Mouse (Mus musculus): Measurements from ENCODE around the gene Nat8f7. TPM values are rescaled to one million over a fixed set of nuclear protein-coding genes. Genes with fewer than 3 reads are reported as not detected.
"Not testable (repeated sequence)": the region's sequence is repeated elsewhere in the genome, so short reads cannot be mapped to it uniquely, and the experiment has no call there.

The Nat8f7 gene
- polyA plus RNA-seq (2014; fragmentation: Nextera tagmentation; extraction: Ambion mirVana): not detected in 2 replicates

GRCm38 (mm10) chr6:85713105-85713504 is at the start of gene Nat8f7:
TSS of gene Nat8f7 (minus strand) at chr6:85713205.
- not testable (repeated sequence) for H3K27me3 ChIP-seq (replicated peaks; ENCODE audit: control insufficient read depth, insufficient read depth, low read length); ATAC-seq (ENCODE audit: low read depth); H3K9me3 ChIP-seq (ENCODE audit: control insufficient read depth, low read length); H3K27ac ChIP-seq (replicated peaks; ENCODE audit: low read depth, low read length); H3K4me3 ChIP-seq (ENCODE audit: low read depth, low read length); H3K36me3 ChIP-seq (ENCODE audit: control insufficient read depth, insufficient read depth, low read length); H3K4me2 ChIP-seq (ENCODE audit: low read depth, low read length); H3K9ac ChIP-seq (ENCODE audit: low read depth, low read length); DNase-seq (ENCODE audit: low spot score); H3K4me1 ChIP-seq (ENCODE audit: control insufficient read depth, insufficient read depth, low read length)
- WGBS: 82% methylated on average over 9 of the region's 10 CpGs

DNA sequence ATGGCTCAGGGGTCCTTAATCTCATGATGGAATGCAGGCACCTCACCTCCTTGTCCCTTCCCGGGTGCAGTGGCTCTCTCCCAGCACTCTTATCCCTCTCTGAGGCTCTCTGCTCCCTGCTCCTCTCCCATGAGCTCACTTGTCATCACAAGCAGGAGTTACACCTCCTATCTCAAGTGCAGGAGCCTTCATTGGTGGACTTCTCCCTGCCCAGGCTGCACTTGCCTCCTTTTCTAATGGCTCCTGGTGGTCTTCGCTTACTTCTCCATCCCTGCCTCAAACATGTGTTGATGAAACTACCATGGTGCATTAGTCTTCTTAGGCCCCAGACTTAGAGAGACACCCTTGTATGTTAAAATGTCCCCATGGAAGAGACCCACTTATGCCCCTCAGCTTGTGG is 49.7 kb upstream of the Nat8f7 start:
- H3K9ac ChIP-seq (ENCODE audit: low read depth, low read length); H3K36me3 ChIP-seq (ENCODE audit: control insufficient read depth, insufficient read depth, low read length); H3K4me1 ChIP-seq (ENCODE audit: control insufficient read depth, insufficient read depth, low read length); H3K9me3 ChIP-seq (ENCODE audit: control insufficient read depth, low read length); H3K4me3 ChIP-seq (ENCODE audit: low read depth, low read length); H3K4me2 ChIP-seq (ENCODE audit: low read depth, low read length); ATAC-seq (ENCODE audit: low read depth); H3K27ac ChIP-seq (replicated peaks; ENCODE audit: low read depth, low read length); H3K27me3 ChIP-seq (replicated peaks; ENCODE audit: control insufficient read depth, insufficient read depth, low read length); DNase-seq (ENCODE audit: low spot score): not testable (repeated sequence)
- 85% methylated on average over 1 of the region's 2 CpGs for WGBS

DNA sequence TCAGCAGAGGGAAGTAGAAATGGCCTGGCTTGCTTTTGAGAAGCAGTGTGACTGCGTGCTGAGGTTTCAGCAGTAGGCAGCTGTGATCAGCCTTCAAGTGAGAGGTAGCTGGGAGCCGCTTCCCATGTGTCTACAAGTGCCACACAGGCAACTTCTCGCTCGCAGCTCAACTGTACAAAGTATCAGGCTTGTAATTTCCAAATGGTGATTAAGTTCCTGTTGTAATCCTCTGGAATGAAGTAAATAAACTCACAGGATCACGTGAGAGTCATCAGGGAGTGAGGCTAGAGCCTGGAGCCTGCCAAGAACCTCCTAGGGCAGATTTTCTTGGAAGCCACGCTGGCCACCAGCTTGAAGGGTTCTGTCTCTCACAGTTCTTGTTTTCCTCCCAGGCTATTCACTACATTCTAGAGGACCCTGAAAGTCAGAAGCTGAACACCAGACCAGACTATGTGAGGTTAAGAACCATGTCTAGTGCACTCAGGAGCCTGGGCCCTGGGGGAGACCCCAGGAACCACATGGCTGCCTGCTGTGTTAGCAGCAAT is 42.8 kb upstream of the Nat8f7 start:
- 77% methylated on average over 2 of the region's 6 CpGs for WGBS
- not testable (repeated sequence) for DNase-seq (ENCODE audit: low spot score); ATAC-seq (ENCODE audit: low read depth)

GRCm38 (mm10) chr6:85709607-85710006 is 3.4 kb downstream of the Nat8f7 start:
- DNase-seq (ENCODE audit: low spot score); H3K4me3 ChIP-seq (ENCODE audit: low read depth, low read length); ATAC-seq (ENCODE audit: low read depth); H3K27ac ChIP-seq (replicated peaks; ENCODE audit: low read depth, low read length); H3K27me3 ChIP-seq (replicated peaks; ENCODE audit: control insufficient read depth, insufficient read depth, low read length); H3K36me3 ChIP-seq (ENCODE audit: control insufficient read depth, insufficient read depth, low read length); H3K4me1 ChIP-seq (ENCODE audit: control insufficient read depth, insufficient read depth, low read length); H3K9me3 ChIP-seq (ENCODE audit: control insufficient read depth, low read length); H3K9ac ChIP-seq (ENCODE audit: low read depth, low read length); H3K4me2 ChIP-seq (ENCODE audit: low read depth, low read length): not testable (repeated sequence)
- WGBS: 83% methylated on average over 1 of the region's 1 CpGs

More for the DNA sequence above, 42.8 kb upstream of the Nat8f7 start:
- not testable (repeated sequence) for H3K27ac ChIP-seq (replicated peaks; ENCODE audit: low read depth, low read length); H3K9me3 ChIP-seq (ENCODE audit: control insufficient read depth, low read length); H3K4me3 ChIP-seq (ENCODE audit: low read depth, low read length); H3K4me2 ChIP-seq (ENCODE audit: low read depth, low read length); H3K36me3 ChIP-seq (ENCODE audit: control insufficient read depth, insufficient read depth, low read length); H3K27me3 ChIP-seq (replicated peaks; ENCODE audit: control insufficient read depth, insufficient read depth, low read length); H3K9ac ChIP-seq (ENCODE audit: low read depth, low read length); H3K4me1 ChIP-seq (ENCODE audit: control insufficient read depth, insufficient read depth, low read length)

GRCm38 (mm10) chr6:85709206-85709605 is 3.8 kb downstream of the Nat8f7 start:
- WGBS: 91% methylated on average over 5 of the region's 5 CpGs

DNA sequence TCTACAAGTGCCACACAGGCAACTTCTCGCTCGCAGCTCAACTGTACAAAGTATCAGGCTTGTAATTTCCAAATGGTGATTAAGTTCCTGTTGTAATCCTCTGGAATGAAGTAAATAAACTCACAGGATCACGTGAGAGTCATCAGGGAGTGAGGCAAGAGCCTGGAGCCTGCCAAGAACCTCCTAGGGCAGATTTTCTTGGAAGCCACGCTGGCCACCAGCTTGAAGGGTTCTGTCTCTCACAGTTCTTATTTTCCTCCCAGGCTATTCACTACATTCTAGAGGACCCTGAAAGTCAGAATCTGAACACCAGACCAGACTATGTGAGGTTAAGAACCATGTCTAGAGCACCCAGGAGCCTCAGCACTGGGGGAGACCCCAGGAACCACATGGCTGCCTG is 11.1 kb downstream of the Nat8f7 start:
- not testable (repeated sequence) for H3K27ac ChIP-seq (replicated peaks; ENCODE audit: low read depth, low read length); H3K36me3 ChIP-seq (ENCODE audit: control insufficient read depth, insufficient read depth, low read length); H3K9ac ChIP-seq (ENCODE audit: low read depth, low read length); H3K27me3 ChIP-seq (replicated peaks; ENCODE audit: control insufficient read depth, insufficient read depth, low read length); ATAC-seq (ENCODE audit: low read depth); H3K9me3 ChIP-seq (ENCODE audit: control insufficient read depth, low read length); DNase-seq (ENCODE audit: low spot score); H3K4me1 ChIP-seq (ENCODE audit: control insufficient read depth, insufficient read depth, low read length); H3K4me2 ChIP-seq (ENCODE audit: low read depth, low read length); H3K4me3 ChIP-seq (ENCODE audit: low read depth, low read length)
- WGBS: 59% methylated on average over 2 of the region's 4 CpGs

More at GRCm38 (mm10) chr6:85709206-85709605, 3.8 kb downstream of the Nat8f7 start:
- not testable (repeated sequence) for H3K36me3 ChIP-seq (ENCODE audit: control insufficient read depth, insufficient read depth, low read length); H3K4me1 ChIP-seq (ENCODE audit: control insufficient read depth, insufficient read depth, low read length); DNase-seq (ENCODE audit: low spot score); H3K4me2 ChIP-seq (ENCODE audit: low read depth, low read length); H3K27me3 ChIP-seq (replicated peaks; ENCODE audit: control insufficient read depth, insufficient read depth, low read length); H3K9me3 ChIP-seq (ENCODE audit: control insufficient read depth, low read length); ATAC-seq (ENCODE audit: low read depth); H3K9ac ChIP-seq (ENCODE audit: low read depth, low read length); H3K27ac ChIP-seq (replicated peaks; ENCODE audit: low read depth, low read length); H3K4me3 ChIP-seq (ENCODE audit: low read depth, low read length)

Small RNA genes lying within 50 kb of the gene (microRNA-seq; reads per million reads assigned to microRNA genes)
- gene Gm27317 (ENCODE audit: borderline number of aligned reads): not detected

Other genes with a start within 250 kb of the Nat8f7 start
- gene Fbxo41, start 210.2 kb downstream of the Nat8f7 start, polyA plus RNA-seq (2014; fragmentation: Nextera tagmentation; extraction: Ambion mirVana): 0.46 and 0.49 TPM in 2 replicates
- gene Egr4, start 199.6 kb downstream of the Nat8f7 start, polyA plus RNA-seq (2014; fragmentation: Nextera tagmentation; extraction: Ambion mirVana): not detected in 2 replicates
- gene Alms1, start 125.7 kb downstream of the Nat8f7 start, polyA plus RNA-seq (2014; fragmentation: Nextera tagmentation; extraction: Ambion mirVana): 5.1 and 5.3 TPM in 2 replicates
- gene Nat8f3, start 52.5 kb upstream of the Nat8f7 start, polyA plus RNA-seq (2014; fragmentation: Nextera tagmentation; extraction: Ambion mirVana): 0.17 TPM in 1 of 2 replicates, not detected in the other
- gene Nat8f6, start 107.7 kb upstream of the Nat8f7 start, polyA plus RNA-seq (2014; fragmentation: Nextera tagmentation; extraction: Ambion mirVana): not detected in 2 replicates
- 0.21 TPM in 1 of 2 replicates, not detected in the other for gene Nat8f5, start 107.8 kb upstream of the Nat8f7 start, polyA plus RNA-seq (2014; fragmentation: Nextera tagmentation; extraction: Ambion mirVana)
- not detected in 2 replicates for gene Nat8, start 118.9 kb upstream of the Nat8f7 start, polyA plus RNA-seq (2014; fragmentation: Nextera tagmentation; extraction: Ambion mirVana)
- not detected in 2 replicates for gene Nat8f2, start 156.0 kb upstream of the Nat8f7 start, polyA plus RNA-seq (2014; fragmentation: Nextera tagmentation; extraction: Ambion mirVana)
- 2.4 TPM in 2 replicates for gene Nat8f4, start 191.7 kb upstream of the Nat8f7 start, polyA plus RNA-seq (2014; fragmentation: Nextera tagmentation; extraction: Ambion mirVana)
- gene Tprkb, start 198.7 kb upstream of the Nat8f7 start, polyA plus RNA-seq (2014; fragmentation: Nextera tagmentation; extraction: Ambion mirVana): 23.7 and 24.1 TPM in 2 replicates
- 4.2 and 5.3 TPM in 2 replicates for gene Nat8f1, start 202.5 kb upstream of the Nat8f7 start, polyA plus RNA-seq (2014; fragmentation: Nextera tagmentation; extraction: Ambion mirVana)
- 53.4 and 54.6 TPM in 2 replicates for gene Dusp11, start 248.5 kb upstream of the Nat8f7 start, polyA plus RNA-seq (2014; fragmentation: Nextera tagmentation; extraction: Ambion mirVana)

Data from embryonic facial prominence, embryonic 14.5 days (tissue).